Mouse (Mus musculus) midbrain, embryonic 15.5 days (tissue): ENCODE results near the gene Nacc1. TPM values are rescaled to one million over a fixed set of nuclear protein-coding genes. Genes with fewer than 3 reads are reported as not detected.
A peak's percentile ranks its signal among the peaks of the same experiment; 100 is the strongest.

ENCODE experiments used
- ATAC-seq: fragments of 200-750 bp; cut with Nextera tagmentation; replicated peaks from 2 replicates; pipeline ENCODE4 v1.8.0; 2017; ENCODE audit warnings: moderate TSS enrichment
- H3K27ac ChIP-seq: fragments of 300-500 bp; sonication (generic); 2 replicates; pipeline ENCODE4 v1.5.1; 2015; ENCODE audit warnings: mild to moderate bottlenecking, inconsistent platforms
- H3K27me3 ChIP-seq: fragments of 300-500 bp; sonication (generic); replicated peaks from 2 replicates; pipeline ENCODE4 v1.6.1; 2015; ENCODE audit warnings: inconsistent platforms
- H3K36me3 ChIP-seq: fragments of 300-500 bp; sonication (generic); replicated peaks from 2 replicates; pipeline ENCODE4 v1.6.1; 2015; ENCODE audit warnings: inconsistent platforms
- H3K4me1 ChIP-seq: fragments of 300-500 bp; sonication (generic); 2 replicates; pipeline ENCODE4 v1.6.1; 2015; ENCODE audit warnings: inconsistent platforms
- H3K4me2 ChIP-seq: fragments of 300-500 bp; sonication (generic); 2 replicates; pipeline ENCODE4 v1.6.1; 2015; ENCODE audit warnings: inconsistent platforms, mild to moderate bottlenecking, moderate library complexity
- H3K4me3 ChIP-seq: fragments of 300-500 bp; sonication (generic); 2 replicates; pipeline ENCODE4 v1.5.1; 2015; ENCODE audit warnings: mild to moderate bottlenecking, inconsistent platforms
- H3K9ac ChIP-seq: fragments of 300-500 bp; sonication (generic); 2 replicates; pipeline ENCODE4 v1.6.1; 2015; ENCODE audit warnings: mild to moderate bottlenecking, inconsistent platforms
- H3K9me3 ChIP-seq: fragments of 300-500 bp; sonication (generic); 2 replicates; pipeline ENCODE4 v1.6.1; 2016; ENCODE audit warnings: inconsistent platforms
- WGBS: fragments of 180-500 bp; shearing (Covaris S2); methylation state at CpG from one replicate; pipeline ENCODE4 v1.1.7; 2015; ENCODE audit warnings: mixed read lengths; 5-methylcytosine and 5-hydroxymethylcytosine counted together
- polyA plus RNA-seq: library from polyadenylated mRNA; unstranded; fragments of >200 nt; fragmentation: Nextera tagmentation; extraction: Ambion mirVana; gene quantifications from 2 replicates; pipeline ENCODE4 v1.2.1, GENCODE M21; 2015

Nacc1 gene
- polyA plus RNA-seq, 1 experiment from 2014 or later = 16.3 TPM

GRCm38 (mm10) chr8:84657203-84657602 is 30.5 kb downstream of the Nacc1 start:
- Histone ChIP-seq H3K36me3 (no peaks in the 10 kb centered on the region), H3K4me2 (0 out of 2 replicates have a peak overlapping the region, but pooled peaks have one; percentile 42), H3K9ac (no peak overlapping the region), H3K27ac (0 out of 2 replicates have a peak overlapping the region, but pooled peaks have one; percentile 64), H3K4me3 (no peak overlapping the region), H3K27me3 (no peaks in the 10 kb centered on the region; the same call in 1 of the 2 replicates), H3K9me3 (no peaks in the 10 kb centered on the region), H3K4me1 (peaks cover 43% of the 10 kb centered on the region)
- no peak for ATAC-seq

GRCm38 (mm10) chr8:84656641-84657126 is 31.0 kb downstream of the Nacc1 start:
- Histone ChIP-seq H3K27ac (peak overlapping the region; percentile 64), H3K9ac (peak overlapping the region; percentile 2; the same call in 1 of the 2 replicates), H3K4me3 (peak overlapping the region; percentile 17), H3K4me1 (peaks cover 38% of the 10 kb centered on the region), H3K36me3 (no peaks in the 10 kb centered on the region), H3K27me3 (no peaks in the 10 kb centered on the region; the same call in 1 of the 2 replicates), H3K4me2 (peak overlapping the region; percentile 42), H3K9me3 (no peaks in the 10 kb centered on the region)
- no peak; the same call in 1 of the 2 replicates for ATAC-seq
- 4% methylated on average over 23 of the region's 23 CpGs for WGBS

- Histone ChIP-seq H3K9ac (peak overlapping the region; percentile 2; the same call in 1 of the 2 replicates), H3K4me2 (peak overlapping the region; percentile 42), H3K4me3 (peak overlapping the region; percentile 17), H3K9me3 (no peaks in the 10 kb centered on the region), H3K4me1 (peaks cover 34% of the 10 kb centered on the region), H3K36me3 (no peaks in the 10 kb centered on the region), H3K27me3 (no peaks in the 10 kb centered on the region; the same call in 1 of the 2 replicates), H3K27ac (peak overlapping the region; percentile 64)
- under 1% methylated on average over 10 of the region's 10 CpGs for WGBS
- no peak for ATAC-seq
Observed at GRCm38 (mm10) chr8:84656191-84656525, 31.5 kb downstream of the Nacc1 start.

- Histone ChIP-seq H3K4me3 (peak overlapping the region; percentile 17), H3K4me2 (peak overlapping the region; percentile 42), H3K36me3 (no peaks in the 10 kb centered on the region), H3K27ac (peak overlapping the region; percentile 64), H3K27me3 (no peaks in the 10 kb centered on the region; the same call in 1 of the 2 replicates), H3K9ac (0 out of 2 replicates have a peak overlapping the region, but pooled peaks have one; percentile 2), H3K9me3 (no peaks in the 10 kb centered on the region), H3K4me1 (peaks cover 29% of the 10 kb centered on the region)
- WGBS = 1% methylated on average over 15 of the region's 15 CpGs
- peak; percentile 65 for ATAC-seq
Observed at GRCm38 (mm10) chr8:84655336-84656190, 32.1 kb downstream of the Nacc1 start.

GRCm38 (mm10) chr8:84654597-84654996 is 33.1 kb downstream of the Nacc1 start:
- H3K36me3 ChIP-seq = no peaks in the 10 kb centered on the region
- no peaks in the 10 kb centered on the region for H3K9me3 ChIP-seq
- H3K4me1 ChIP-seq = peaks cover 20% of the 10 kb centered on the region
- ATAC-seq = no peak
- no peak overlapping the region for H3K27ac ChIP-seq
- H3K4me2 ChIP-seq = no peak overlapping the region
- WGBS = 41% methylated on average over 4 of the region's 4 CpGs
- no peaks in the 10 kb centered on the region; the same call in 1 of the 2 replicates for H3K27me3 ChIP-seq
- H3K9ac ChIP-seq = no peak overlapping the region
- H3K4me3 ChIP-seq = no peak overlapping the region

GRCm38 (mm10) chr8:84653092-84653631 is 34.5 kb downstream of the Nacc1 start:
- H3K36me3 ChIP-seq = no peaks in the 10 kb centered on the region
- H3K4me2 ChIP-seq = no peak overlapping the region
- WGBS = 71% methylated on average over 9 of the region's 9 CpGs
- H3K27ac ChIP-seq = no peak overlapping the region
- H3K4me1 ChIP-seq = peaks cover 19% of the 10 kb centered on the region
- no peak overlapping the region for H3K4me3 ChIP-seq
- H3K27me3 ChIP-seq = no peaks in the 10 kb centered on the region; the same call in 1 of the 2 replicates
- ATAC-seq = no peak
- H3K9me3 ChIP-seq = no peaks in the 10 kb centered on the region
- no peak overlapping the region for H3K9ac ChIP-seq

- Histone ChIP-seq H3K4me1 (peaks cover 11% of the 10 kb centered on the region), H3K9me3 (no peaks in the 10 kb centered on the region), H3K9ac (no peak overlapping the region), H3K36me3 (no peaks in the 10 kb centered on the region), H3K27ac (no peak overlapping the region), H3K4me2 (no peak overlapping the region), H3K27me3 (no peaks in the 10 kb centered on the region), H3K4me3 (no peak overlapping the region)
- ATAC-seq = no peak
- WGBS = 33% methylated on average over 3 of the region's 3 CpGs
Observed at GRCm38 (mm10) chr8:84650213-84650612, 37.4 kb downstream of the Nacc1 start.

- Histone ChIP-seq H3K27me3 (no peaks in the 10 kb centered on the region), H3K4me3 (peak overlapping the region; percentile 20), H3K27ac (0 out of 2 replicates have a peak overlapping the region, but pooled peaks have one; percentile 14), H3K4me1 (peaks cover 11% of the 10 kb centered on the region), H3K36me3 (no peaks in the 10 kb centered on the region), H3K4me2 (peak overlapping the region; percentile 47), H3K9ac (no peak overlapping the region; the same call in 1 of the 2 replicates), H3K9me3 (no peaks in the 10 kb centered on the region)
- 2% methylated on average over 14 of the region's 14 CpGs for WGBS
- ATAC-seq = peak; percentile 73
Observed at GRCm38 (mm10) chr8:84647461-84647901, 40.2 kb downstream of the Nacc1 start.

- no peak; the same call in 1 of the 2 replicates for ATAC-seq
- Histone ChIP-seq H3K27me3 (no peaks in the 10 kb centered on the region), H3K9ac (no peak overlapping the region), H3K4me1 (peaks cover 11% of the 10 kb centered on the region), H3K27ac (no peak overlapping the region), H3K9me3 (no peaks in the 10 kb centered on the region), H3K4me3 (no peak overlapping the region), H3K36me3 (no peaks in the 10 kb centered on the region), H3K4me2 (no peak overlapping the region)
- 55% methylated on average over 6 of the region's 6 CpGs for WGBS
Observed at GRCm38 (mm10) chr8:84646800-84647199, 40.9 kb downstream of the Nacc1 start.

GRCm38 (mm10) chr8:84643019-84643418 is 44.6 kb downstream of the Nacc1 start:
- Histone ChIP-seq H3K27me3 (no peaks in the 10 kb centered on the region), H3K9ac (no peak overlapping the region), H3K4me3 (no peak overlapping the region), H3K27ac (no peak overlapping the region), H3K9me3 (no peaks in the 10 kb centered on the region), H3K36me3 (no peaks in the 10 kb centered on the region), H3K4me2 (no peak overlapping the region), H3K4me1 (peaks cover 19% of the 10 kb centered on the region)
- 67% methylated on average over 5 of the region's 5 CpGs for WGBS
- no peak for ATAC-seq

- Histone ChIP-seq H3K36me3 (no peaks in the 10 kb centered on the region), H3K4me2 (no peak overlapping the region), H3K9ac (no peak overlapping the region), H3K4me1 (peaks cover 12% of the 10 kb centered on the region), H3K27me3 (no peaks in the 10 kb centered on the region), H3K4me3 (no peak overlapping the region), H3K9me3 (no peaks in the 10 kb centered on the region), H3K27ac (no peak overlapping the region)
- ATAC-seq = no peak
- WGBS = 84% methylated on average over 1 of the region's 1 CpGs
Observed at GRCm38 (mm10) chr8:84641578-84642361, 45.9 kb downstream of the Nacc1 start.
